Mouse (Mus musculus) hindlimb bud, embryonic 11.5 days (tissue): Measurements from ENCODE around the gene Rpl41.
"Not testable (repeated sequence)": the region's sequence is repeated elsewhere in the genome, so short reads cannot be mapped to it uniquely, and the experiment has no call there.

Experiments
- DNase-seq: peaks from one replicate; pipeline ENCODE4 v3.0.0-alpha.2; 2012; ENCODE audit warnings: low read depth, low spot score; ENCODE audit errors: extremely low spot score

The Rpl41 gene

GRCm38 (mm10) chr10:128556286-128556685 lies 7.2 kb upstream of the Rpl41 start:
- no peak for DNase-seq

- DNase-seq = not testable (repeated sequence)
These were observed 6.5 kb upstream of the Rpl41 start for GRCm38 (mm10) chr10:128555567-128555966.

GRCm38 (mm10) chr10:128550144-128550823 lies 1.2 kb upstream of the Rpl41 start:
- DNase-seq = not testable (repeated sequence)

GRCm38 (mm10) chr10:128549682-128550057 lies 565 bp upstream of the Rpl41 start:
- DNase-seq = not testable (repeated sequence)

- not testable (repeated sequence) for DNase-seq
These were observed 884 bp downstream of the Rpl41 start for GRCm38 (mm10) chr10:128548051-128548791.

- no peak for DNase-seq
These were observed 1.6 kb downstream of the Rpl41 start, which contains the start of gene Zc3h10 for GRCm38 (mm10) chr10:128547361-128548032. Gene Zc3h10 (minus strand): TSS chr10:128547774.

- no peak for DNase-seq
These were observed 2.3 kb downstream of the Rpl41 start for GRCm38 (mm10) chr10:128546787-128547186.

GRCm38 (mm10) chr10:128546361-128546760 lies 2.7 kb downstream of the Rpl41 start:
- DNase-seq = no peak

GRCm38 (mm10) chr10:128545570-128545898 lies 3.6 kb downstream of the Rpl41 start:
- DNase-seq = no peak

- no peak for DNase-seq
These were observed 4.2 kb downstream of the Rpl41 start for GRCm38 (mm10) chr10:128544674-128545569.

- DNase-seq = no peak
These were observed 4.9 kb downstream of the Rpl41 start for GRCm38 (mm10) chr10:128544151-128544657.

GRCm38 (mm10) chr10:128543100-128543499 lies 6.0 kb downstream of the Rpl41 start:
- DNase-seq = no peak

- no peak for DNase-seq
These were observed 10.7 kb downstream of the Rpl41 start for GRCm38 (mm10) chr10:128538340-128538870.

GRCm38 (mm10) chr10:128536266-128536940 lies 12.7 kb downstream of the Rpl41 start:
- peak; percentile 88 for DNase-seq

- DNase-seq = no peak
These were observed 13.4 kb downstream of the Rpl41 start for GRCm38 (mm10) chr10:128535624-128536265.

GRCm38 (mm10) chr10:128535206-128535605 lies 13.9 kb downstream of the Rpl41 start:
- no peak for DNase-seq

- DNase-seq = no peak
These were observed 22.4 kb downstream of the Rpl41 start for GRCm38 (mm10) chr10:128526366-128527356.

- DNase-seq = peak; percentile 89
These were observed 23.3 kb downstream of the Rpl41 start, which contains the start of gene Esyt1 for GRCm38 (mm10) chr10:128525671-128526308. Gene Esyt1 (minus strand): TSS chr10:128525871.
